Mouse (Mus musculus): Measurements from ENCODE around the gene Pramef12.

DNA sequence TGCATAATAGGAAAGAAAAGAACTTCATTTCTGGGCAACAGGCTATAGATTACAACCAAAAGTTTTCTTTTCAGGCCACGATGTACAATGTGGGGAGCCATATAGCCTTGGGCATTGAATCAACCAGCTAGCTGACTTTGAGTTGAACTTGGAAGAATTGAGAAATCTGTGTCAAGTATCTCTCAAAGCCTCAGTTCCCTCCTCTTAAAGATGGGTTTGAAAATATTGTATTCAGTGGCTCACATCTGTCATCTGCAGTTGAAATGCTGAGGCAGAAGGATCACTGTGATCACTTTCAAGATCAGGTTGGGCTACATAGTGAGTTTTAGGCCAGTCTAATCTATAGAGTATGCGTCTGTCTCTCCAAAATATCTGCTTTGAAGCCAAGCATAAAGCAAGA, 45.0 kb upstream of the Pramef12 start, which contains the start of gene Gm9944:
- no peak for TF ChIP-seq CTCF (IDR thresholded peaks at IDR 0.05; ENCODE audit: low read depth, low read length)
- no peak for TF ChIP-seq POLR2A (IDR thresholded peaks at IDR 0.05; ENCODE audit: extremely low read depth, insufficient read depth, low read length)

All from liver, adult 2 months (tissue).